Mouse (Mus musculus): ENCODE results near the gene Ikzf3. TPM values are rescaled to one million over a fixed set of nuclear protein-coding genes. Genes with fewer than 3 reads are reported as not detected.

The Ikzf3 gene
- polyA plus RNA-seq (2012; ENCODE audit: insufficient read depth, insufficient read length, missing spikeins), result not detected in 2 replicates

DNA sequence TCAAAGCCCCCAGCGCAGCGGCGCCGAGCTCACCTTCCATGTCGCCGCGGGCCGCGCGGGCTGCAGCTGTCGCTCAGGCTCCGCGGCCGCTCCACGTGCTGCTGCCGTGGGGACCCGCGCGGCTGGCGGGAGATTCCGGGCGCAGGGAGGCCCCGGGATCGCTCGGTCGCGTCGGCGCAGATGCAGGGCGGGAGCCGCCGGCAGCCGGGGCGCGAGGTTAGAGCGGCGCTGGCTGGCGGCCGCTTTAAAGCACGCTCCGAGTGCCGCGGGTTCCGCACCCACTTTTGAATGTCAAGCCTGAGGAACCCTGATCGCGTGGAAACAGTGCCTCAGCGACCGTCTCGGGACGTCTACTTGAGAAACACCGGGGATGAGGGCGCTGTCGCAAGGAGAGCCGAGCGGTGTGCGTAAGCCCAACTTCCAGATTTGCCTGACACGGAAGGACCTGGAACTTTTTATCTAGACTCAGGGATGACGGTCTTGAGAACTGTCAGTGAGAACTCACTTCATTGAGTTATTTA is at the start of gene Ikzf3:
Ikzf3 (minus strand) TSS at position 321 of the 521 bp plus-strand sequence.
- Histone ChIP-seq H3K27ac (ENCODE audit: insufficient read depth, low read depth, low read length) (no peak within 1 kb of the TSS), H3K4me1 (ENCODE audit: control insufficient read depth, insufficient read depth, low read length) (peaks cover 6% of the 10 kb centered on the region), H3K4me3 (ENCODE audit: insufficient read depth, low read length) (peak within 1 kb of the TSS; percentile 45)
- TF ChIP-seq CTCF (IDR thresholded peaks at IDR 0.05; ENCODE audit: low read depth, low read length) (no peak), POLR2A (IDR thresholded peaks at IDR 0.05; ENCODE audit: borderline replicate concordance, low read depth, low read length) (no peak)

DNA sequence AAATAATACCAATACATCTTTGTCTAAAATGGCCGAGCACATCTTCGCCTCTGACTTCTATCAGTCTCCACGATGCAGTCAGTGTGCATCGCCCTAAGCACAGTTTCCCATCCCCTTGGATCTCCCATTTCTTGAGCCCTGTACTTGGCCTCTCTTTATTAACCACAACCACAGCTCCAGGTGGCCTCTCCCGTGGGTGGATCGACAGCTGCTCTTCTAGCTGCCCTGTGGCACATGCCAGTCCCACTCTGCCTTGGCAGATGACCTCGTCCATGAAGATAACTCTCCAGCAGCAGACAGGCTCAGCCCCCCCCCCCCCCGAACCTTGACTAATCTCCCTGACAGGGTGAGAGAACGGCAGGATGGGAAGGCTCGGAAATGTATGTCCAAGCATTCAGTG is 49.6 kb upstream of the Ikzf3 start:
- no peak overlapping the region for H3K27ac ChIP-seq (ENCODE audit: insufficient read depth, low read depth, low read length)
- H3K4me1 ChIP-seq (ENCODE audit: control insufficient read depth, insufficient read depth, low read length), result no peaks in the 10 kb centered on the region
- TF ChIP-seq POLR2A (IDR thresholded peaks at IDR 0.05; ENCODE audit: borderline replicate concordance, low read depth, low read length) (no peak), CTCF (IDR thresholded peaks at IDR 0.05; ENCODE audit: low read depth, low read length) (no peak)
- H3K4me3 ChIP-seq (ENCODE audit: insufficient read depth, low read length), result no peak overlapping the region

- Histone ChIP-seq H3K4me3 (ENCODE audit: insufficient read depth, low read length) (no peak overlapping the region), H3K4me1 (ENCODE audit: control insufficient read depth, insufficient read depth, low read length) (no peaks in the 10 kb centered on the region)
Measured at GRCm38 (mm10) chr11:98595021-98595420, 49.2 kb upstream of the Ikzf3 start.

GRCm38 (mm10) chr11:98590548-98591445 is 45.0 kb upstream of the Ikzf3 start:
- no peak for TF ChIP-seq CTCF (IDR thresholded peaks at IDR 0.05; ENCODE audit: low read depth, low read length)
- no peak overlapping the region for H3K4me3 ChIP-seq (ENCODE audit: insufficient read depth, low read length)
- H3K4me1 ChIP-seq (ENCODE audit: control insufficient read depth, insufficient read depth, low read length), result peaks cover 21% of the 10 kb centered on the region
- no peak overlapping the region for H3K27ac ChIP-seq (ENCODE audit: insufficient read depth, low read depth, low read length)

More at GRCm38 (mm10) chr11:98595021-98595420, 49.2 kb upstream of the Ikzf3 start:
- TF ChIP-seq POLR2A (IDR thresholded peaks at IDR 0.05; ENCODE audit: borderline replicate concordance, low read depth, low read length), result no peak
- TF ChIP-seq CTCF (IDR thresholded peaks at IDR 0.05; ENCODE audit: low read depth, low read length), result no peak
- H3K27ac ChIP-seq (ENCODE audit: insufficient read depth, low read depth, low read length), result no peak overlapping the region

DNA sequence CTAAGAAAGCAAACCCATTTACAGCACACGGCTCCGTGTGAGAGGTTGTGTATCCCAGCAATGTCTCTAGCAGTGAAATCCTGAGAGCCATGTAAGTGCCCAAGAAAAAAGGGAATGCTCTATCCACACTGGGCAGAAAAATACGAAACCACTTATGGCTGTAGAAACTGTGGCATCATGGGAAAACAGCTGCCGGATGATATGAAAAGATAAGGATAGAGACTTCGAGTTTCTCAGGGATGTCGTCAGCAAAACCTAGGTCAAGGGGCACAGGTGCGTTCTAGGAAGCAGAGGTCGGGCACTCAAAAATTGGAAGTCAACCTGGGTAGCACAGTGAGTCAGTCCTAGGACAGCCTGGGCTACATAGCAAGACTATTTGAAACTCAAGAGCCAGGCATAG is 43.5 kb upstream of the Ikzf3 start:
- H3K27ac ChIP-seq (ENCODE audit: insufficient read depth, low read depth, low read length), result no peak overlapping the region
- peaks cover 36% of the 10 kb centered on the region for H3K4me1 ChIP-seq (ENCODE audit: control insufficient read depth, insufficient read depth, low read length)
- no peak overlapping the region for H3K4me3 ChIP-seq (ENCODE audit: insufficient read depth, low read length)
- no peak for TF ChIP-seq CTCF (IDR thresholded peaks at IDR 0.05; ENCODE audit: low read depth, low read length)
- TF ChIP-seq POLR2A (IDR thresholded peaks at IDR 0.05; ENCODE audit: borderline replicate concordance, low read depth, low read length), result no peak

DNA sequence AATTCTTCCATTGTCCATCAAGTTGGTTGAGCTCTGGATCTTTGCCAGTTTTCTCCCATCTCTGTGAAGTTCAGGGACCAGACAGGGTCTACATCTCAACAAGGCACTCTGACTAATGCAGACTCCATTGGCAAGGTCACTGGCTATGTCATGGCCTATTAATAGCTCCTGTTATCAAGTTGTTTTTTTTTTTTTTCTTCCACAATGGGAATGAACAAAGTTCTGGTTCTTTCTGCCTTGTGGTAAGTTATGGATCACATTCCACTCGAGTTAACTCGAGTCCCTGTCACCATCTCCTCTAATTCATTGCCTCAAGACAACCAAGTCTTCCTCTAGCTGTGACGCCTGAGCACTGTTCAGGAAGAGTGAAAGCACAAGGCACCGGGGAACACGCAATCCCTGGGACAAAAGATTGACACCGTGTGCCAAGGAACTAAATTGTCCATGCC is 43.0 kb upstream of the Ikzf3 start:
- TF ChIP-seq POLR2A (IDR thresholded peaks at IDR 0.05; ENCODE audit: borderline replicate concordance, low read depth, low read length) (no peak), CTCF (IDR thresholded peaks at IDR 0.05; ENCODE audit: low read depth, low read length) (no peak)
- Histone ChIP-seq H3K27ac (ENCODE audit: insufficient read depth, low read depth, low read length) (no peak overlapping the region), H3K4me1 (ENCODE audit: control insufficient read depth, insufficient read depth, low read length) (peaks cover 40% of the 10 kb centered on the region), H3K4me3 (ENCODE audit: insufficient read depth, low read length) (no peak overlapping the region)

DNA sequence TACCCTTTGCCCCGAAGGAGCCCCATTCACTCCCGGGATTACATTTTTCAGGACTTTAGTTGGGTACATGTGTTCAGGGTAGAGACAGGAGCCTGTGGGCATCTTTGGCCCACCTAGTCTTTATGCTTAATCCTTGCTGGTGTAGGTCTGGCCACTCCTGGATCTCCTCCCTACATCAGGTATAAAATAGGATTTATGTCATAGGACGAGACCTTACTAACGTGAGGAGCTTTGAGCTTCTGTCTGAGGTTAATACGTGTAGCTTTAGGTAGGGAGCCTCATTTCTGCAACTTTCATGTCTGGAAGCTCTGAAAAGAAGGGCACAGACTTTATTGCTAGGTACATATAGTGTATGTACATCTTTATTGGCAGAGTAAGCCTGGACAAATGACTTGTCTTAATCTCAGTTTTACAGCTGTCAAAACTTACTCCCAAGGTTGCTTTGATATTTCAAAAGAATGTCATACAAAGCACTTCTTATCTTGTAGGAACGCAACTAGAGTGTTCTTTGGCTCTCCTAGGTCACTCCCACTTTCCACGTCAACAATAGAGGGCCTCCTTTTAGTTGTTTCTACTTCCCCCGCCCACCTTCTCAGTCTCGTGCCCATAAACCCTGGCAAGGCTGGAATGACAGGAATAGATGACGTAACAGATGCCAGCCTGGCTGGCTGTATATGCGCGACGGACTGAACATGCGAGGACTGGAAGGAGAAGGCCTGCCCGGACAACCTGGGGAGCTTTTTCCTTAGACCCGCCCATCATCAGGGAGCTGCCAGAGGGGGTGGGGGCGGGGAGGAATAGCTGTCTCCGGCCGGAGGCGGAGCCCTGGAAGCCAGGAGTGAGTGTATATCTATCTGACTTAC is 42.1 kb upstream of the Ikzf3 start:
- Histone ChIP-seq H3K27ac (ENCODE audit: insufficient read depth, low read depth, low read length) (peak overlapping the region; percentile 8; the same call in 1 of the 2 replicates), H3K4me1 (ENCODE audit: control insufficient read depth, insufficient read depth, low read length) (peaks cover 41% of the 10 kb centered on the region), H3K4me3 (ENCODE audit: insufficient read depth, low read length) (peak overlapping the region; percentile 61)
- TF ChIP-seq POLR2A (IDR thresholded peaks at IDR 0.05; ENCODE audit: borderline replicate concordance, low read depth, low read length) (no peak), CTCF (IDR thresholded peaks at IDR 0.05; ENCODE audit: low read depth, low read length) (no peak)

DNA sequence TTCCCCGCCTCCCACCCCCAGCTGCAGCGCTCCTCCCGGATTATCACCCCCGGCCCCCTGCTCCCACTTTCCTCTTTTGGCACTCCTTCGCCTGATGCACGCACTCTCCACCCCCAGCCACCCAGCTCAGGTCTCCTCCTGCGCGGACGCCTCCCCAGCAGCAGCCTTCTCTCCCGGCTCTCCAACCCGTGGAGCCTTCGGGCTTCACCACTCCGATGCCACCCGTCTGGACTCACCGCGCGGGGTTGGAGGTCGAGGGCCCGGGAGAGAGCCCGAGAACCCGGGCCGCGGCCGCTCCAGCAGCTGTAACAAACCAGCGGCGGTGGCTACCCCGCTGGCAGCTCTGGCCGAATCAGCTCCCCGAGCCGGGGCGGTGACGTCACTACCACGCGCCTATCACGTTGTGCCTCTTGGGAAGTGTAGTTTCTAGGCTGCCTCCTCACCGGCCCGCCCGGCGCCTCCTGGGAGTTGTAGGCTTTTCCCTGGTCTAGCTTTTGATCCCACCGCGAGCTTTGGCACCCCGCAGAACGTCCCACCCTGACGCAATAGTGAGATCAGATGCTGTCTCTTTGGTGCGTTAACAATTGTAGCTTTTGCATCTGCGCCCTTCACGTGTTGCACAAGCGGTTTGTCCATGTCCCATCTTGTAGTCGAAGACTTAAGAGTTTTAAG is 41.2 kb upstream of the Ikzf3 start, which contains the start of gene Ormdl3:
Ormdl3 (minus strand) TSS at position 477 of the 672 bp plus-strand sequence.
- H3K4me1 ChIP-seq (ENCODE audit: control insufficient read depth, insufficient read depth, low read length), result peaks cover 41% of the 10 kb centered on the region
- H3K27ac ChIP-seq (ENCODE audit: insufficient read depth, low read depth, low read length), result peak within 1 kb of the TSS; percentile 8; the same call in 1 of the 2 replicates

More for the DNA sequence above, 41.2 kb upstream of the Ikzf3 start, which contains the start of gene Ormdl3:
- TF ChIP-seq CTCF (IDR thresholded peaks at IDR 0.05; ENCODE audit: low read depth, low read length), result no peak
- TF ChIP-seq POLR2A (IDR thresholded peaks at IDR 0.05; ENCODE audit: borderline replicate concordance, low read depth, low read length), result no peak
- H3K4me3 ChIP-seq (ENCODE audit: insufficient read depth, low read length), result peak within 1 kb of the TSS; percentile 78
